Mouse (Mus musculus): ENCODE measurements at regions not wholly inside any gene's neighbourhood (a gene's known extent, or its start where the extent isn't known, plus 50 kb on each side); places are given as distances from the start of the nearest gene placed in this dataset.

GRCm38 (mm10) chr9:51487840-51488239, 159.1 kb upstream of the 1810046K07Rik start:
- Histone ChIP-seq H3K4me3 (replicated peaks in 1 of 3; ENCODE audit: low read depth in 2 of 3, low read length in 2 of 3, poor library complexity in 1 of 3) (no peak overlapping the region), H3K4me2 (ENCODE audit: insufficient read depth, low read depth, poor library complexity, severe bottlenecking) (no peak overlapping the region), H3K27me3 (replicated peaks) (no peaks in the 10 kb centered on the region), H3K27ac (ENCODE audit: insufficient read depth, low read depth) (no peak overlapping the region), H3K4me1 (ENCODE audit: control insufficient read depth in 1 of 2, insufficient read depth in 2 of 2) (no peaks in the 10 kb centered on the region), H3K9ac (ENCODE audit: insufficient read depth, low read depth) (no peak overlapping the region), H3K79me2 (replicated peaks; ENCODE audit: control insufficient read depth, extremely low read depth, insufficient read depth, poor library complexity, severe bottlenecking) (no peaks in the 10 kb centered on the region), H3K9me3 (replicated peaks; ENCODE audit: low read length) (peaks cover 2% of the 10 kb centered on the region), H3K36me3 (replicated peaks in 1 of 2; ENCODE audit: control insufficient read depth in 1 of 2, insufficient read depth in 1 of 2, low read length in 1 of 2) (no peaks in the 10 kb centered on the region)
- DNase-seq (ENCODE audit: extremely low read depth) = no peak
- dilution Hi-C loops (cut with MboI; ENCODE audit: extremely low pct_ligation_motif_present, extremely low pct_unique_long_range_greater_than_20kb, low sequenced_read_pairs) (no loop called here), in situ Hi-C loops (cut with MboI; ENCODE audit: low pct_ligation_motif_present, low pct_unique_long_range_greater_than_20kb, low sequenced_read_pairs) (no loop called here)
- no peak for TF ChIP-seq ZC3H11A (IDR thresholded peaks at IDR 0.05; ENCODE audit: low read depth, low read length)
- no peak for TF ChIP-seq ZMIZ1 (IDR thresholded peaks at IDR 0.05; ENCODE audit: low read depth, low read length)
- no peak for TF ChIP-seq MEF2A (IDR thresholded peaks at IDR 0.05; ENCODE audit: borderline replicate concordance, low read depth, low read length)
- TF ChIP-seq RAD21 (IDR thresholded peaks at IDR 0.05; ENCODE audit: low read depth, low read length) = no peak
- TF ChIP-seq PAX5 (IDR thresholded peaks at IDR 0.05; ENCODE audit: low read length) = no peak
- no peak for TF ChIP-seq BHLHE40 (IDR thresholded peaks at IDR 0.05; ENCODE audit: low read depth, low read length)
- TF ChIP-seq JUN (IDR thresholded peaks at IDR 0.05; ENCODE audit: insufficient read depth, low read depth, low read length) = no peak
- no peak for TF ChIP-seq MAZ (IDR thresholded peaks at IDR 0.05; ENCODE audit: low read depth, low read length)
- TF ChIP-seq TCF12 (IDR thresholded peaks at IDR 0.05; ENCODE audit: low read depth, low read length) = no peak
- TF ChIP-seq MYC (IDR thresholded peaks at IDR 0.05; ENCODE audit: low read depth, low read length) = no peak
- TF ChIP-seq HCFC1 (IDR thresholded peaks at IDR 0.05; ENCODE audit: low read depth, low read length) = no peak
- TF ChIP-seq EP300 (IDR thresholded peaks at IDR 0.05; ENCODE audit: low read length) = no peak
- TF ChIP-seq E2F4 (IDR thresholded peaks at IDR 0.05; ENCODE audit: insufficient replicate concordance, low read depth, low read length) = no peak

- Histone ChIP-seq H3K4me3 (replicated peaks in 1 of 3; ENCODE audit: low read depth in 2 of 3, low read length in 2 of 3, poor library complexity in 1 of 3) (no peak overlapping the region), H3K4me1 (ENCODE audit: control insufficient read depth in 1 of 2, insufficient read depth in 2 of 2) (peaks cover 16 to 40% of the 10 kb centered on the region in 2 experiments), H3K36me3 (replicated peaks in 1 of 2; ENCODE audit: control insufficient read depth in 1 of 2, insufficient read depth in 1 of 2, low read length in 1 of 2) (no peaks in the 10 kb centered on the region), H3K9ac (ENCODE audit: insufficient read depth, low read depth) (no peak overlapping the region), H3K79me2 (replicated peaks; ENCODE audit: control insufficient read depth, extremely low read depth, insufficient read depth, poor library complexity, severe bottlenecking) (no peaks in the 10 kb centered on the region), H3K27me3 (replicated peaks) (no peaks in the 10 kb centered on the region), H3K9me3 (replicated peaks; ENCODE audit: low read length) (no peaks in the 10 kb centered on the region), H3K4me2 (ENCODE audit: insufficient read depth, low read depth, poor library complexity, severe bottlenecking) (no peak overlapping the region; the same call in 1 of the 2 replicates), H3K27ac (ENCODE audit: insufficient read depth, low read depth) (no peak overlapping the region; the same call in 1 of the 2 replicates)
- in situ Hi-C loops (cut with MboI; ENCODE audit: low pct_ligation_motif_present, low pct_unique_long_range_greater_than_20kb, low sequenced_read_pairs) (no loop called here), dilution Hi-C loops (cut with MboI; ENCODE audit: extremely low pct_ligation_motif_present, extremely low pct_unique_long_range_greater_than_20kb, low sequenced_read_pairs) (no loop called here)
- TF ChIP-seq USF1 (IDR thresholded peaks at IDR 0.05; ENCODE audit: low read depth, low read length) (no peak), JUN (IDR thresholded peaks at IDR 0.05; ENCODE audit: insufficient read depth, low read depth, low read length) (no peak), HCFC1 (IDR thresholded peaks at IDR 0.05; ENCODE audit: low read depth, low read length) (no peak), TCF12 (IDR thresholded peaks at IDR 0.05; ENCODE audit: low read depth, low read length) (no peak), ZC3H11A (IDR thresholded peaks at IDR 0.05; ENCODE audit: low read depth, low read length) (no peak), CHD1 (IDR thresholded peaks at IDR 0.05; ENCODE audit: low read depth, low read length) (no peak), MAFK (IDR thresholded peaks at IDR 0.05; ENCODE audit: insufficient replicate concordance, low read length) (no peak), RAD21 (IDR thresholded peaks at IDR 0.05; ENCODE audit: low read depth, low read length) (no peak), MYC (IDR thresholded peaks at IDR 0.05; ENCODE audit: low read depth, low read length) (no peak), MAZ (IDR thresholded peaks at IDR 0.05; ENCODE audit: low read depth, low read length) (no peak), NRF1 (IDR thresholded peaks at IDR 0.05; ENCODE audit: low read depth, low read length) (no peak), MEF2A (IDR thresholded peaks at IDR 0.05; ENCODE audit: borderline replicate concordance, low read depth, low read length) (peak; percentile 90), CTCF (conservative IDR thresholded peaks at IDR 0.05 in 1 of 2, IDR thresholded peaks at IDR 0.05 in 1 of 2; ENCODE audit: low read depth in 2 of 2, low read length in 2 of 2) (no peak), USF2 (conservative IDR thresholded peaks at IDR 0.05; ENCODE audit: low read depth, low read length) (no peak), ELF1 (IDR thresholded peaks at IDR 0.05; ENCODE audit: low read depth, low read length) (no peak), SMC3 (IDR thresholded peaks at IDR 0.05; ENCODE audit: low read depth, low read length) (no peak), KAT2A (IDR thresholded peaks at IDR 0.05; ENCODE audit: insufficient replicate concordance, low read length) (no peak), BHLHE40 (IDR thresholded peaks at IDR 0.05; ENCODE audit: low read depth, low read length) (0 out of 2 replicates have a peak, but pooled peaks have one; percentile 37), EP300 (IDR thresholded peaks at IDR 0.05; ENCODE audit: low read length) (peak; percentile 60), ETS1 (conservative IDR thresholded peaks at IDR 0.05; ENCODE audit: low read depth, low read length) (peak; percentile 79), E2F4 (IDR thresholded peaks at IDR 0.05; ENCODE audit: insufficient replicate concordance, low read depth, low read length) (no peak), GABPA (IDR thresholded peaks at IDR 0.05; ENCODE audit: insufficient replicate concordance, low read depth, low read length) (no peak), IRF4 (IDR thresholded peaks at IDR 0.05; ENCODE audit: low read depth, low read length) (no peak), TBP (conservative IDR thresholded peaks at IDR 0.05; ENCODE audit: low read depth, low read length) (no peak), JUND (conservative IDR thresholded peaks at IDR 0.05; ENCODE audit: low read depth, low read length) (no peak), CHD2 (IDR thresholded peaks at IDR 0.05; ENCODE audit: low read length) (no peak)
- DNase-seq (ENCODE audit: extremely low read depth) = peak; percentile 80
Observed at GRCm38 (mm10) chr9:51507265-51507913, 178.7 kb upstream of the 1810046K07Rik start.
